Mouse (Mus musculus) neural tube, embryonic 12.5 days (tissue): ENCODE measurements around the gene 2610042L04Rik. TPM values are rescaled to one million over a fixed set of nuclear protein-coding genes. Genes with fewer than 3 reads are reported as not detected.
"Not testable (repeated sequence)": the region's sequence is repeated elsewhere in the genome, so short reads cannot be mapped to it uniquely, and the experiment has no call there.

ENCODE experiments used
- ATAC-seq: fragments of 200-750 bp; cut with Nextera tagmentation; 2 replicates; pipeline ENCODE4 v1.8.0; 2017; ENCODE audit warnings: low read depth, mild to moderate bottlenecking, moderate TSS enrichment, moderate library complexity; ENCODE audit not compliant: low FRiP score
- H3K27ac ChIP-seq: fragments of 300-500 bp; sonication (generic); 2 replicates; pipeline ENCODE4 v1.5.1; 2016
- H3K27me3 ChIP-seq: fragments of 300-500 bp; sonication (generic); replicated peaks from 2 replicates; pipeline ENCODE4 v1.6.1; 2016; ENCODE audit warnings: mild to moderate bottlenecking
- H3K36me3 ChIP-seq: fragments of 300-500 bp; sonication (generic); 2 replicates; pipeline ENCODE4 v1.6.1; 2016; ENCODE audit warnings: mild to moderate bottlenecking
- H3K4me1 ChIP-seq: fragments of 300-500 bp; sonication (generic); 2 replicates; pipeline ENCODE4 v1.6.1; 2016
- H3K4me2 ChIP-seq: fragments of 300-500 bp; sonication (generic); replicated peaks from 2 replicates; pipeline ENCODE4 v1.6.1; 2016; ENCODE audit warnings: mild to moderate bottlenecking
- H3K4me3 ChIP-seq: fragments of 300-500 bp; sonication (generic); 2 replicates; pipeline ENCODE4 v1.5.1; 2016
- H3K9ac ChIP-seq: fragments of 300-500 bp; sonication (generic); 2 replicates; pipeline ENCODE4 v1.6.1; 2016; ENCODE audit warnings: mild to moderate bottlenecking
- H3K9me3 ChIP-seq: fragments of 300-500 bp; sonication (generic); 2 replicates; pipeline ENCODE4 v1.6.1; 2016; ENCODE audit warnings: mild to moderate bottlenecking
- polyA plus RNA-seq: library from polyadenylated mRNA; unstranded; fragments of >200 nt; fragmentation: Nextera tagmentation; extraction: Ambion mirVana; gene quantifications from 2 replicates; pipeline ENCODE4 v1.2.1, GENCODE M21; 2016

2610042L04Rik gene
- polyA plus RNA-seq, 1 experiment from 2014 or later = 1.4 TPM

GRCm38 (mm10) chr14:4403840-4404239 is 69.3 kb downstream of the 2610042L04Rik start:
- H3K4me2 ChIP-seq, ATAC-seq, H3K9ac ChIP-seq, H3K9me3 ChIP-seq, H3K36me3 ChIP-seq, H3K4me1 ChIP-seq, H3K27me3 ChIP-seq, H3K4me3 ChIP-seq, H3K27ac ChIP-seq: not testable (repeated sequence)

Other genes with a start within 250 kb of the 2610042L04Rik start
- 0.94 and 1.5 TPM in 2 replicates for gene Gm8108, start 224.2 kb upstream of the 2610042L04Rik start, polyA plus RNA-seq
- not detected in 2 replicates for gene Gm3127, start 169.7 kb upstream of the 2610042L04Rik start, polyA plus RNA-seq
- 1.8 and 2.0 TPM in 2 replicates for gene Gm2974, start 152.2 kb upstream of the 2610042L04Rik start, polyA plus RNA-seq
- not detected in 2 replicates for gene Gm3138, start 85.1 kb upstream of the 2610042L04Rik start, polyA plus RNA-seq
- not detected in 2 replicates for gene Gm3149, start 17.5 kb upstream of the 2610042L04Rik start, polyA plus RNA-seq
- gene Gm3159, start 62.8 kb downstream of the 2610042L04Rik start, polyA plus RNA-seq = not detected in 2 replicates
- 1.1 and 1.7 TPM in 2 replicates for gene Gm3164, start 80.7 kb downstream of the 2610042L04Rik start, polyA plus RNA-seq
- 0.93 TPM in 1 of 2 replicates, not detected in the other for gene Gm3173, start 96.2 kb downstream of the 2610042L04Rik start, polyA plus RNA-seq
- gene Gm3182, start 147.0 kb downstream of the 2610042L04Rik start, polyA plus RNA-seq = not detected in 2 replicates
- gene Gm3047, start 220.6 kb downstream of the 2610042L04Rik start, polyA plus RNA-seq = not detected in 2 replicates